ENCODE assay signal across 26 mouse cellular contexts in genomic region chr13:70969596-70969995, GRCm38 (mm10).
DNase-seq lines count a peak whose midpoint lies in the region; ATAC-seq and TF ChIP-seq lines count a peak whose summit lies in the region.
"Had no signal": no experiment of that assay in that cellular context is flagged by ENCODE, and none has a peak within 500 bp of the region (broad histone marks: within the 10 kb centered on the region; RNA-seq: fewer than 3 reads in every experiment).

No protein-coding gene starts in this region.

- DNase-seq in embryo, embryonic 10.5 days (ENCODE audit: low spot score): peak; percentile 21
- DNase-seq in embryo, embryonic 11 days: peak; percentile 19
- peak; percentile 46 for DNase-seq in forelimb bud, embryonic 11.5 days (ENCODE audit: low read depth, low spot score)
- no peak for DNase-seq in stomach, postnatal 0 days (ENCODE audit: low spot score)
- DNase-seq: adrenal gland, postnatal 10 days; adrenal gland, postnatal 36 days; cerebellum, adult 18-20 months; cerebellum, adult 9-10 months; cerebellum, postnatal 14 days; gastrocnemius, postnatal 10 days; gastrocnemius, postnatal 36 days; heart, postnatal 10 days; heart, postnatal 36 days; kidney, adult 18-20 months had no signal

- no peak overlapping the region for H3K4me3 ChIP-seq in limb, embryonic 13.5 days
- no peak overlapping the region for H3K4me3 ChIP-seq in stomach, postnatal 0 days (ENCODE audit: low read depth, low read length)
- H3K4me3 ChIP-seq: forebrain, embryonic 10.5 days; forebrain, embryonic 13.5 days; heart, embryonic 12.5 days; heart, embryonic 15.5 days had no signal

- 0 out of 2 replicates have a peak overlapping the region, but pooled peaks have one; percentile 4 for H3K4me2 ChIP-seq in limb, embryonic 13.5 days (replicated peaks)
- no peak overlapping the region for H3K4me2 ChIP-seq in stomach, postnatal 0 days (replicated peaks; ENCODE audit: low read depth)
- H3K4me2 ChIP-seq: forebrain, embryonic 13.5 days; heart, embryonic 12.5 days; heart, embryonic 15.5 days; hindbrain, embryonic 14.5 days had no signal

- no peak overlapping the region for H3K9ac ChIP-seq in limb, embryonic 13.5 days
- no peak overlapping the region for H3K9ac ChIP-seq in stomach, postnatal 0 days (ENCODE audit: low read length)
- H3K9ac ChIP-seq: forebrain, embryonic 13.5 days; heart, embryonic 12.5 days; heart, embryonic 15.5 days; hindbrain, embryonic 14.5 days had no signal

- no peak for TF ChIP-seq EP300 in stomach, postnatal 0 days (optimal IDR thresholded peaks at IDR 0.05)

- ATAC-seq in limb, embryonic 13.5 days (ENCODE audit: low FRiP score, low read depth): no peak
- ATAC-seq in CD4-positive, CD25-positive, alpha-beta regulatory T cell, adult 4 months: no peak
- no peak for ATAC-seq in stomach, postnatal 0 days (ENCODE audit: low FRiP score, low TSS enrichment)
- ATAC-seq: activated CD4-positive, CD25-positive, alpha-beta regulatory T cell, adult 4 months; forebrain, embryonic 13.5 days; forebrain, embryonic 16.5 days; hindbrain, postnatal 0 days; inflammation-experienced regulatory T-cells, adult 6 months; intestine, embryonic 16.5 days had no signal

- WGBS in limb, embryonic 13.5 days: 15% methylated on average over 9 of the region's 9 CpGs
- 75% methylated on average over 9 of the region's 9 CpGs for WGBS in stomach, postnatal 0 days

- H3K9me3 ChIP-seq in limb, embryonic 13.5 days: no peaks in the 10 kb centered on the region
- H3K9me3 ChIP-seq in stomach, postnatal 0 days (ENCODE audit: control insufficient read depth, low read length): no peaks in the 10 kb centered on the region
- H3K9me3 ChIP-seq: forebrain, embryonic 10.5 days; forebrain, embryonic 13.5 days; heart, embryonic 12.5 days; heart, embryonic 15.5 days had no signal

- TF ChIP-seq CTCF in stomach, postnatal 0 days (IDR thresholded peaks at IDR 0.05; ENCODE audit: low read depth): no peak

- peaks cover 39% of the 10 kb centered on the region for H3K4me1 ChIP-seq in limb, embryonic 13.5 days
- no peaks in the 10 kb centered on the region for H3K4me1 ChIP-seq in stomach, postnatal 0 days (replicated peaks; ENCODE audit: control insufficient read depth, insufficient read depth)
- H3K4me1 ChIP-seq: forebrain, embryonic 10.5 days; forebrain, embryonic 13.5 days; heart, embryonic 12.5 days; heart, embryonic 15.5 days had no signal

- no peaks in the 10 kb centered on the region for H3K36me3 ChIP-seq in limb, embryonic 13.5 days
- H3K36me3 ChIP-seq in stomach, postnatal 0 days (ENCODE audit: control insufficient read depth, insufficient read depth, low read length): no peaks in the 10 kb centered on the region
- H3K36me3 ChIP-seq: forebrain, embryonic 10.5 days; heart, embryonic 12.5 days; heart, embryonic 15.5 days had no signal

- no peaks in the 10 kb centered on the region for H3K27me3 ChIP-seq in limb, embryonic 13.5 days
- no peaks in the 10 kb centered on the region for H3K27me3 ChIP-seq in stomach, postnatal 0 days (ENCODE audit: control insufficient read depth, insufficient read depth, low read length)
- H3K27me3 ChIP-seq: forebrain, embryonic 13.5 days; heart, embryonic 12.5 days; heart, embryonic 15.5 days had no signal

- H3K27ac ChIP-seq in limb, embryonic 13.5 days: no peak overlapping the region
- no peak overlapping the region for H3K27ac ChIP-seq in stomach, postnatal 0 days (replicated peaks)
- H3K27ac ChIP-seq: forebrain, embryonic 10.5 days; forebrain, embryonic 13.5 days; heart, embryonic 15.5 days; hindbrain, embryonic 14.5 days; hindbrain, postnatal 0 days had no signal
